Mouse (Mus musculus): Measurements from ENCODE around the gene Pdzd8.

The Pdzd8 gene

GRCm38 (mm10) chr19:59352760-59353159 is 7.2 kb upstream of the Pdzd8 start:
- no peak for DNase-seq

- DNase-seq: no peak
Observed at GRCm38 (mm10) chr19:59351151-59351889, 5.7 kb upstream of the Pdzd8 start.

- peak; percentile 3 for DNase-seq
Observed at GRCm38 (mm10) chr19:59350273-59350903, 4.8 kb upstream of the Pdzd8 start.

- no peak for DNase-seq
Observed at GRCm38 (mm10) chr19:59349329-59349960, 3.9 kb upstream of the Pdzd8 start.

- no peak for DNase-seq
Observed at GRCm38 (mm10) chr19:59346325-59346724, 745 bp upstream of the Pdzd8 start.

- DNase-seq: peak; percentile 56
Observed at GRCm38 (mm10) chr19:59345081-59345657, 411 bp downstream of the Pdzd8 start.

- DNase-seq: peak; percentile 42
Observed at GRCm38 (mm10) chr19:59344304-59344711, 1.3 kb downstream of the Pdzd8 start.

GRCm38 (mm10) chr19:59342964-59343363 is 2.6 kb downstream of the Pdzd8 start:
- no peak for DNase-seq

- DNase-seq: no peak
Observed at GRCm38 (mm10) chr19:59339908-59340307, 5.7 kb downstream of the Pdzd8 start.

GRCm38 (mm10) chr19:59337872-59338681 is 7.5 kb downstream of the Pdzd8 start:
- DNase-seq: no peak

GRCm38 (mm10) chr19:59336655-59337054 is 8.9 kb downstream of the Pdzd8 start:
- no peak for DNase-seq

GRCm38 (mm10) chr19:59330816-59331225 is 14.8 kb downstream of the Pdzd8 start:
- DNase-seq: no peak

- DNase-seq: no peak
Observed at GRCm38 (mm10) chr19:59321990-59322389, 23.6 kb downstream of the Pdzd8 start, which contains the start of gene Rps12-ps3. Rps12-ps3 (plus strand) TSS chr19:59322290.

GRCm38 (mm10) chr19:59316571-59316970 is 29.0 kb downstream of the Pdzd8 start:
- DNase-seq: peak; percentile 32

- DNase-seq: no peak
Observed at GRCm38 (mm10) chr19:59315308-59315707, 30.3 kb downstream of the Pdzd8 start.

- no peak for DNase-seq
Observed at GRCm38 (mm10) chr19:59292183-59292839, 53.3 kb downstream of the Pdzd8 start.

- no peak for DNase-seq
Observed at GRCm38 (mm10) chr19:59289811-59290210, 55.8 kb downstream of the Pdzd8 start.

GRCm38 (mm10) chr19:59289042-59289441 is 56.5 kb downstream of the Pdzd8 start:
- no peak for DNase-seq

GRCm38 (mm10) chr19:59282001-59282400 is 63.6 kb downstream of the Pdzd8 start:
- DNase-seq: no peak

GRCm38 (mm10) chr19:59280841-59281240 is 64.7 kb downstream of the Pdzd8 start:
- no peak for DNase-seq

GRCm38 (mm10) chr19:59276354-59276753 is 69.2 kb downstream of the Pdzd8 start:
- no peak for DNase-seq

- no peak for DNase-seq
Observed at GRCm38 (mm10) chr19:59273190-59273589, 72.4 kb downstream of the Pdzd8 start.

Data from lung, postnatal 10 days (tissue).